Mouse (Mus musculus): ENCODE data around the gene Acsl3.

Gene Acsl3

GRCm38 (mm10) chr1:78684128-78684527, 26.5 kb downstream of the Acsl3 start:
- in situ Hi-C loops (cut with MboI, MseI), result no loop called here

- in situ Hi-C loops (cut with MboI, MseI), result loop anchor here in 1 of 2 experiments (5.0 kb wide), 1 partner anchor 55 kb away; no protein-coding TSS in a partner anchor
Measured at GRCm38 (mm10) chr1:78686872-78687271, 29.2 kb downstream of the Acsl3 start.

- in situ Hi-C loops (cut with MboI, MseI), result loop anchor here in 1 of 2 experiments (5.0 kb wide), 1 partner anchor 56 kb away; no protein-coding TSS in a partner anchor
Measured at GRCm38 (mm10) chr1:78688149-78688548, 30.5 kb downstream of the Acsl3 start.

- in situ Hi-C loops (cut with MboI, MseI), result no loop called here
Measured at GRCm38 (mm10) chr1:78694503-78695258, 37.1 kb downstream of the Acsl3 start.

GRCm38 (mm10) chr1:78696305-78696704, 38.7 kb downstream of the Acsl3 start:
- in situ Hi-C loops (cut with MboI, MseI), result no loop called here

- in situ Hi-C loops (cut with MboI, MseI), result no loop called here
Measured at GRCm38 (mm10) chr1:78696903-78697302, 39.3 kb downstream of the Acsl3 start.

GRCm38 (mm10) chr1:78698138-78698537, 40.5 kb downstream of the Acsl3 start:
- in situ Hi-C loops (cut with MboI, MseI), result no loop called here

- in situ Hi-C loops (cut with MboI, MseI), result no loop called here
Measured at GRCm38 (mm10) chr1:78701740-78702139, 44.1 kb downstream of the Acsl3 start.

- in situ Hi-C loops (cut with MboI, MseI), result no loop called here
Measured at GRCm38 (mm10) chr1:78702282-78702963, 44.8 kb downstream of the Acsl3 start.

- in situ Hi-C loops (cut with MboI, MseI), result no loop called here
Measured at GRCm38 (mm10) chr1:78702964-78703285, 45.3 kb downstream of the Acsl3 start.

- in situ Hi-C loops (cut with MboI, MseI), result no loop called here
Measured at GRCm38 (mm10) chr1:78706338-78706737, 48.7 kb downstream of the Acsl3 start.

GRCm38 (mm10) chr1:78707280-78707679, 49.7 kb downstream of the Acsl3 start:
- in situ Hi-C loops (cut with MboI, MseI), result no loop called here

- in situ Hi-C loops (cut with MboI, MseI), result no loop called here
Measured at GRCm38 (mm10) chr1:78710026-78710425, 52.4 kb downstream of the Acsl3 start.

GRCm38 (mm10) chr1:78710613-78711329, 53.1 kb downstream of the Acsl3 start:
- in situ Hi-C loops (cut with MboI, MseI), result no loop called here

GRCm38 (mm10) chr1:78724458-78725190, 67.0 kb downstream of the Acsl3 start:
- in situ Hi-C loops (cut with MboI, MseI), result loop anchor here (5.0 to 25.0 kb wide), 5 partner anchors 190 to 1338 kb away; no protein-coding TSS in a partner anchor

GRCm38 (mm10) chr1:78725191-78725490, 67.5 kb downstream of the Acsl3 start:
- in situ Hi-C loops (cut with MboI, MseI), result loop anchor here (5.0 to 25.0 kb wide), 4 partner anchors 190 to 1337 kb away; no protein-coding TSS in a partner anchor

- in situ Hi-C loops (cut with MboI, MseI), result loop anchor here (5.0 to 25.0 kb wide), 4 partner anchors 191 to 1337 kb away; no protein-coding TSS in a partner anchor
Measured at GRCm38 (mm10) chr1:78725617-78726223, 68.1 kb downstream of the Acsl3 start.

- in situ Hi-C loops (cut with MboI, MseI), result loop anchor here in 1 of 2 experiments (10.0 to 25.0 kb wide), 2 partner anchors 445 to 1332 kb away; no protein-coding TSS in a partner anchor
Measured at GRCm38 (mm10) chr1:78730114-78730720, 72.6 kb downstream of the Acsl3 start.

GRCm38 (mm10) chr1:78732290-78732689, 74.7 kb downstream of the Acsl3 start:
- in situ Hi-C loops (cut with MboI, MseI), result loop anchor here in 1 of 2 experiments (10.0 to 25.0 kb wide), 2 partner anchors 443 to 1330 kb away; no protein-coding TSS in a partner anchor

- in situ Hi-C loops (cut with MboI, MseI), result loop anchor here in 1 of 2 experiments (10.0 to 25.0 kb wide), 2 partner anchors 440 to 1328 kb away; no protein-coding TSS in a partner anchor
Measured at GRCm38 (mm10) chr1:78734261-78735000, 76.8 kb downstream of the Acsl3 start.
